Mouse (Mus musculus) kidney, adult 8-10 months (tissue): ENCODE measurements around the gene Gm44965.
A peak's percentile ranks its signal among the peaks of the same experiment; 100 is the strongest.

Experiments used
- DNase-seq, 2 experiments: peaks; one replicate each; pipeline ENCODE4 v3.0.0; 2022

Gm44965 gene

GRCm38 (mm10) chr6:48627511-48627924 lies 33.8 kb downstream of the Gm44965 start:
- peak; percentile 69 for DNase-seq

- DNase-seq = peak; percentile 83 to 89
Observed at GRCm38 (mm10) chr6:48628377-48628776, 34.6 kb downstream of the Gm44965 start.

GRCm38 (mm10) chr6:48628808-48629660 lies 35.3 kb downstream of the Gm44965 start:
- no peak for DNase-seq

GRCm38 (mm10) chr6:48629661-48630034 lies 35.9 kb downstream of the Gm44965 start:
- peak; percentile 67 to 71 for DNase-seq

GRCm38 (mm10) chr6:48630831-48631230 lies 37.1 kb downstream of the Gm44965 start:
- no peak for DNase-seq

- DNase-seq = no peak
Observed at GRCm38 (mm10) chr6:48635105-48635504, 41.4 kb downstream of the Gm44965 start.

GRCm38 (mm10) chr6:48636515-48636914 lies 42.8 kb downstream of the Gm44965 start:
- DNase-seq = no peak

GRCm38 (mm10) chr6:48637811-48638500 lies 44.2 kb downstream of the Gm44965 start:
- DNase-seq = no peak

GRCm38 (mm10) chr6:48638553-48638952 lies 44.8 kb downstream of the Gm44965 start:
- DNase-seq = peak in 1 of 2 experiments; percentile 69

- DNase-seq = no peak
Observed at GRCm38 (mm10) chr6:48641391-48641790, 47.6 kb downstream of the Gm44965 start.

GRCm38 (mm10) chr6:48642764-48643292 lies 49.1 kb downstream of the Gm44965 start:
- no peak for DNase-seq

- peak; percentile 71 to 83 for DNase-seq
Observed at GRCm38 (mm10) chr6:48645660-48646308, 52.0 kb downstream of the Gm44965 start.

GRCm38 (mm10) chr6:48646309-48646690 lies 52.6 kb downstream of the Gm44965 start:
- no peak for DNase-seq

GRCm38 (mm10) chr6:48646995-48647394 lies 53.3 kb downstream of the Gm44965 start, which contains the start of gene Gimap8:
Gene Gimap8 (plus strand): TSS chr6:48647234.
- peak; percentile 75 to 78 for DNase-seq

- no peak for DNase-seq
Observed at GRCm38 (mm10) chr6:48647611-48648010, 53.9 kb downstream of the Gm44965 start.

GRCm38 (mm10) chr6:48648779-48649178 lies 55.0 kb downstream of the Gm44965 start:
- peak; percentile 45 to 71 for DNase-seq

- no peak for DNase-seq
Observed at GRCm38 (mm10) chr6:48650041-48650440, 56.3 kb downstream of the Gm44965 start.

GRCm38 (mm10) chr6:48658721-48659120 lies 65.0 kb downstream of the Gm44965 start:
- no peak for DNase-seq

- DNase-seq = no peak
Observed at GRCm38 (mm10) chr6:48664750-48665149, 71.0 kb downstream of the Gm44965 start.

- no peak for DNase-seq
Observed at GRCm38 (mm10) chr6:48665471-48665870, 71.7 kb downstream of the Gm44965 start.

- peak; percentile 59 to 82 for DNase-seq
Observed at GRCm38 (mm10) chr6:48666159-48666586, 72.4 kb downstream of the Gm44965 start.

GRCm38 (mm10) chr6:48668022-48668421 lies 74.3 kb downstream of the Gm44965 start:
- no peak for DNase-seq
